Mouse (Mus musculus): ENCODE measurements around the gene Tmem74b. TPM values are rescaled to one million over a fixed set of nuclear protein-coding genes. Genes with fewer than 3 reads are reported as not detected.
A peak's percentile ranks its signal among the peaks of the same experiment; 100 is the strongest.

Tmem74b gene
- 27.3 and 35.8 TPM in 2 replicates for total RNA-seq (2014; rRNA removed)
- 22.3 and 22.6 TPM in 2 replicates for polyA plus RNA-seq (2015; fragmentation: Nextera tagmentation; extraction: Ambion mirVana)

GRCm38 (mm10) chr2:151701231-151702145 is at the start of gene Tmem74b:
Tmem74b (plus strand) TSS chr2:151702008.
- Histone ChIP-seq H3K36me3 (ENCODE audit: insufficient read depth, low read length) (no peaks in the 10 kb centered on the region; the same call in 1 of the 2 replicates), H3K9ac (replicated peaks; ENCODE audit: low read length) (peak within 1 kb of the TSS; percentile 73), H3K4me1 (ENCODE audit: insufficient read depth, low read length) (peaks cover 12% of the 10 kb centered on the region), H3K9me3 (ENCODE audit: low read length) (no peaks in the 10 kb centered on the region), H3K4me3 (ENCODE audit: low read length) (peak within 1 kb of the TSS; percentile 58), H3K27ac (peak within 1 kb of the TSS; percentile 57), H3K4me2 (ENCODE audit: low read depth, low read length) (peak within 1 kb of the TSS; percentile 98), H3K27me3 (ENCODE audit: insufficient read depth, low read length) (no peaks in the 10 kb centered on the region)
- ATAC-seq (no peak), DNase-seq (ENCODE audit: low spot score) (peak; percentile 40)
- WGBS, result 3% methylated on average over 25 of the region's 25 CpGs
- peak; percentile 33 for TF ChIP-seq CTCF (IDR thresholded peaks at IDR 0.05; ENCODE audit: low read depth)

GRCm38 (mm10) chr2:151652053-151652452 is 49.8 kb upstream of the Tmem74b start:
- Histone ChIP-seq H3K4me3 (ENCODE audit: low read length) (no peak overlapping the region), H3K36me3 (ENCODE audit: insufficient read depth, low read length) (no peaks in the 10 kb centered on the region), H3K9me3 (ENCODE audit: low read length) (no peaks in the 10 kb centered on the region), H3K27me3 (ENCODE audit: insufficient read depth, low read length) (no peaks in the 10 kb centered on the region), H3K4me1 (ENCODE audit: insufficient read depth, low read length) (no peaks in the 10 kb centered on the region), H3K9ac (replicated peaks; ENCODE audit: low read length) (no peak overlapping the region), H3K4me2 (ENCODE audit: low read depth, low read length) (no peak overlapping the region), H3K27ac (no peak overlapping the region)
- TF ChIP-seq CTCF (IDR thresholded peaks at IDR 0.05; ENCODE audit: low read depth), result no peak
- DNase-seq (ENCODE audit: low spot score) (no peak), ATAC-seq (no peak)
- 67% methylated on average over 1 of the region's 1 CpGs for WGBS

DNA sequence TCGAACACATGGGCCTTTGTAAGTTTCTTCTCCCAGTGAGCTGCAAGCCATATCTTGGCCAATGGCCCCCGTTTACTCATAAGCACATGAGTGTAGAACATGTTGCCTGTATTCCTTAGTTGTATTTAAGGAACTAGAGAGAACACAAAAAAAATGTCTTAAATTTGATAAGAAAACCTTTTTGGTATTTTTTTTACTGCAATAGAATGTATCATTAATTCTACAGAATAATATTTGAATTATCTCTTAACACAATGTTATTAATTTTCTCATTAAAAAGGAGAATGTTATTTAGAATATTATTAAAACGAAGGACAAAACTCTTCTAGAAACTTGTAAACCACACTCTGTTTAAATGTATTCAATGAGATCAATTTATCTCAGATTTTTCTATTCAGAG is 33.4 kb upstream of the Tmem74b start, which contains the start of gene Rad21l:
TSS of gene Rad21l (minus strand) at position 101 of the 400 bp plus-strand sequence.
- Histone ChIP-seq H3K4me3 (ENCODE audit: low read length) (no peak within 1 kb of the TSS), H3K4me1 (ENCODE audit: insufficient read depth, low read length) (no peaks in the 10 kb centered on the region), H3K27me3 (ENCODE audit: insufficient read depth, low read length) (no peaks in the 10 kb centered on the region), H3K9me3 (ENCODE audit: low read length) (no peaks in the 10 kb centered on the region), H3K9ac (replicated peaks; ENCODE audit: low read length) (no peak within 1 kb of the TSS), H3K4me2 (ENCODE audit: low read depth, low read length) (no peak within 1 kb of the TSS), H3K27ac (no peak within 1 kb of the TSS), H3K36me3 (ENCODE audit: insufficient read depth, low read length) (no peaks in the 10 kb centered on the region)
- 83% methylated on average over 3 of the region's 3 CpGs for WGBS
- no peak for DNase-seq (ENCODE audit: low spot score)
- no peak for TF ChIP-seq CTCF (IDR thresholded peaks at IDR 0.05; ENCODE audit: low read depth)
- no peak for ATAC-seq

DNA sequence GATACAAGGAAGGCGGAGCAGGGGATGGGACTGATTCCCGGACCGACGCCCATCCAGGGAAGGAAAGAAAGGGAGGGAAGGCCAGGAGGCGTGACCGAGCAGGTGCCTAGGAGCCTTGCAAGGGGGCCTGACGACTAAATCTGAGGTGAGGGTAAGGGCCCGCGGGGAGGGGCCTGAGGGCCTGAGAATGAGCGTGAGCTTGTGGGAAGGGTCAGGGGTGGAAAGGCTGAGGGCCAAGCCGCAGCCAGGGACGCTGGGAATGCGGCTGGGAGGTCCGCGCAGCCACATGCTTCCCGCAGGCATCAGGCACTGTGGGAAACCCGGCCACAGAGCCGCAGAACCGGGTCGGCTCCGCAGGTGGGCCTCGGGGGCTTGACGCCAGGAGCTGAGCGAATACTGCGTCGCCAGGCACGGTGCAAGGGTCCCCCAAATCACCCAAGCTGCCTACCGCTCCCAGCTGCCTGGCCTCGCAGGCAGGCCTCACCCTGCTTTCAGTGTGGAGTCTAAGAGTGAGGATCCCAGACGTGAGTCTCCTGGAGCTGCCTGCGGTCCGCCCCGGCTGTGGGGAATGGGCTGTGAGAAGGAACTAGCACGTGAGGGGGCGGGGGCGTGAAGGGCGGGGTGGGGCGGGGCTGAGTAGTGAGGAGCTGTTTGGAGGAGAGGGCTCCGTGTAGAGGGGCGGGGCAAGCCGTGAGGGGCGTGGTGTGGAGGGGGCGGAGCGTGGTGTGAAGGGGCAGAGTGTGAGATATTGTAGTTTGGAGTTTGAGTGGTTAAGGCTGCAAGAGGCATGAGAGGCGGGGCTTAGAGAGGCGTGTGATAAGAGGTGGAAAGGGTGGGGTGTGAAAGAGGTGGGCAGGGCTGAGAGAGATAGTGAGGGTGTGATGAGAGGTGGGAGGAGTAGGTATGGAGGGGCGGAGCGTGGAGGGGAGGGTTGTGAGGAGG is 31.5 kb upstream of the Tmem74b start:
- Histone ChIP-seq H3K36me3 (ENCODE audit: insufficient read depth, low read length) (no peaks in the 10 kb centered on the region), H3K4me3 (ENCODE audit: low read length) (peak overlapping the region; percentile 22), H3K27me3 (ENCODE audit: insufficient read depth, low read length) (no peaks in the 10 kb centered on the region), H3K9ac (replicated peaks; ENCODE audit: low read length) (no peak overlapping the region), H3K4me2 (ENCODE audit: low read depth, low read length) (peak overlapping the region; percentile 47), H3K9me3 (ENCODE audit: low read length) (no peaks in the 10 kb centered on the region), H3K4me1 (ENCODE audit: insufficient read depth, low read length) (no peaks in the 10 kb centered on the region), H3K27ac (no peak overlapping the region)
- ATAC-seq, result peak; percentile 80
- TF ChIP-seq CTCF (IDR thresholded peaks at IDR 0.05; ENCODE audit: low read depth), result no peak
- no peak for DNase-seq (ENCODE audit: low spot score)
- WGBS, result 41% methylated on average over 48 of the region's 48 CpGs

GRCm38 (mm10) chr2:151670968-151671329 is 30.9 kb upstream of the Tmem74b start:
- Histone ChIP-seq H3K4me1 (ENCODE audit: insufficient read depth, low read length) (no peaks in the 10 kb centered on the region), H3K9ac (replicated peaks; ENCODE audit: low read length) (no peak overlapping the region), H3K9me3 (ENCODE audit: low read length) (no peaks in the 10 kb centered on the region), H3K27me3 (ENCODE audit: insufficient read depth, low read length) (no peaks in the 10 kb centered on the region), H3K4me2 (ENCODE audit: low read depth, low read length) (no peak overlapping the region), H3K36me3 (ENCODE audit: insufficient read depth, low read length) (no peaks in the 10 kb centered on the region), H3K27ac (no peak overlapping the region), H3K4me3 (ENCODE audit: low read length) (no peak overlapping the region)
- TF ChIP-seq CTCF (IDR thresholded peaks at IDR 0.05; ENCODE audit: low read depth), result no peak
- no peak; the same call in 1 of the 2 replicates for ATAC-seq
- 40% methylated on average over 1 of the region's 1 CpGs for WGBS
- peak; percentile 8 for DNase-seq (ENCODE audit: low spot score)

DNA sequence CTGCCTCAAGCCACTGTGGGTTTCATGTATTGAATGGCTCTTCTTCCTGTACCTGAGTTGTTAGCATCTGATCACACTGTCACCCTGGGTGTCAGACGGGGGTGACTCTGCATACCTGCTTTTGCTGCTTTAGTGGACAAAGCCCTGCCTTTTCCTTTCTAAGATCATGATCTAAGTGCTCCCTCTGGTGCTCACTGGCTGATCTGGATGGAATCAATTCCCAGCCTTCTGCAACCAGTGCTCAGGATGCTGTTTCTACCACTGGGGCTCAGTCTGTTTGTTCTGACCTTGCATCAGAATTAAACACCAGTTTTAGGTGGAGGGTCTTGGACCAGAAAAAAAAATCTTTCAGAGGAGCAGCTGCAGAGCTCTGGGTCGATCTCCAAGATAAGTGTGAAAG is 25.6 kb upstream of the Tmem74b start:
- DNase-seq (ENCODE audit: low spot score), result peak; percentile 49
- 58% methylated on average over 2 of the region's 2 CpGs for WGBS
- H3K9me3 ChIP-seq (ENCODE audit: low read length), result no peaks in the 10 kb centered on the region
- TF ChIP-seq CTCF (IDR thresholded peaks at IDR 0.05; ENCODE audit: low read depth), result peak; percentile 45
- ATAC-seq, result peak; percentile 53; the same call in 1 of the 2 replicates
- H3K27ac ChIP-seq, result no peak overlapping the region
- H3K9ac ChIP-seq (replicated peaks; ENCODE audit: low read length), result no peak overlapping the region
- H3K36me3 ChIP-seq (ENCODE audit: insufficient read depth, low read length), result no peaks in the 10 kb centered on the region
- H3K4me3 ChIP-seq (ENCODE audit: low read length), result no peak overlapping the region
- H3K4me2 ChIP-seq (ENCODE audit: low read depth, low read length), result no peak overlapping the region
- no peaks in the 10 kb centered on the region for H3K27me3 ChIP-seq (ENCODE audit: insufficient read depth, low read length)
- no peaks in the 10 kb centered on the region for H3K4me1 ChIP-seq (ENCODE audit: insufficient read depth, low read length)

Measured in hindbrain, postnatal 0 days (tissue).